Mouse (Mus musculus) megakaryocyte, embryonic 14.5 days (primary cell): ENCODE data around the gene Mtf2. TPM values are rescaled to one million over a fixed set of nuclear protein-coding genes. Genes with fewer than 3 reads are reported as not detected.
A peak's percentile ranks its signal among the peaks of the same experiment; 100 is the strongest.
"Not testable (repeated sequence)": the region's sequence is repeated elsewhere in the genome, so short reads cannot be mapped to it uniquely, and the experiment has no call there.

Source experiments
- H3K27me3 ChIP-seq: replicated peaks from 2 replicates; pipeline ENCODE3; 2012; ENCODE audit warnings: inconsistent platforms
- H3K36me3 ChIP-seq: replicated peaks from 2 replicates; pipeline ENCODE3; 2012; ENCODE audit warnings: low read length, inconsistent platforms, mixed read lengths
- H3K4me1 ChIP-seq: 2 replicates; pipeline ENCODE4 v1.6.1; 2012; ENCODE audit warnings: inconsistent platforms
- H3K4me3 ChIP-seq: replicated peaks from 2 replicates; pipeline ENCODE3; 2012; ENCODE audit warnings: moderate library complexity, mild to moderate bottlenecking, inconsistent platforms
- H3K9me3 ChIP-seq: 2 replicates; pipeline ENCODE4 v1.6.1; 2012; ENCODE audit warnings: inconsistent platforms
- FLI1 ChIP-seq: IDR thresholded peaks from 2 replicates; pipeline ENCODE4 v1.6.1; 2012; ENCODE audit warnings: low read length, inconsistent platforms, mixed read lengths
- GATA1 ChIP-seq: IDR thresholded peaks from 3 replicates; pipeline ENCODE4 v1.6.1; 2012; ENCODE audit warnings: mixed read lengths, low read length, inconsistent platforms, borderline replicate concordance
- polyA plus RNA-seq: library from polyadenylated mRNA; stranded (reverse); fragments of >175 nt; gene quantifications from 2 replicates; pipeline ENCODE4 v1.2.3, GENCODE M21; 2012; ENCODE audit warnings: low replicate concordance; ENCODE audit not compliant: insufficient read depth

Gene Mtf2
- polyA plus RNA-seq, 1 experiment, result 5.8 TPM

- no peaks in the 10 kb centered on the region for H3K27me3 ChIP-seq
- no peaks in the 10 kb centered on the region for H3K9me3 ChIP-seq
- H3K36me3 ChIP-seq, result peaks cover 72% of the 10 kb centered on the region
- H3K4me1 ChIP-seq, result peaks cover 62% of the 10 kb centered on the region
- TF ChIP-seq FLI1, result no peak
- H3K4me3 ChIP-seq, result no peak overlapping the region
Measured at GRCm38 (mm10) chr5:108076833-108077540, 11.5 kb downstream of the Mtf2 start.

DNA sequence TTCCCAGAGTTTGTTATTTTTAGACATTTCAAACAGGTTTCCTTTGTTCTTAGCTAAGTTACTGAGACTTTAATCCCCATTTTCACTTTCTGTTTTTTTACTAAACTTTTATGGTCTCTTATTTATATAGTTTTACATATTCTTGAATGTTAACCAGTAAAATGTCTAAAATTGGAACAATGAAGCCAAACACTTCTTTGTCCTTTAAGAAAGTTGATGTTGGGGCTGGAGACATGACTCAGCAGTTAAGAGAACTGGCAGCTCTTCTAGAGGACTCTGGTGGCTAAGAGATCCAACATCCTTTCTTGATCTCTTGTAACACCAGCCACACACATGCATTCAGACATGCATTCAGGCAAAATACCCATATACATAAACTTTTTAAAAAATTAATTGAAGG is 14.1 kb downstream of the Mtf2 start:
- H3K27me3 ChIP-seq, result no peaks in the 10 kb centered on the region
- no peaks in the 10 kb centered on the region for H3K9me3 ChIP-seq
- H3K4me3 ChIP-seq, result peak overlapping the region; percentile 5
- peaks cover 51% of the 10 kb centered on the region for H3K4me1 ChIP-seq
- H3K36me3 ChIP-seq, result peaks cover 65% of the 10 kb centered on the region
- no peak for TF ChIP-seq GATA1
- TF ChIP-seq FLI1, result no peak

DNA sequence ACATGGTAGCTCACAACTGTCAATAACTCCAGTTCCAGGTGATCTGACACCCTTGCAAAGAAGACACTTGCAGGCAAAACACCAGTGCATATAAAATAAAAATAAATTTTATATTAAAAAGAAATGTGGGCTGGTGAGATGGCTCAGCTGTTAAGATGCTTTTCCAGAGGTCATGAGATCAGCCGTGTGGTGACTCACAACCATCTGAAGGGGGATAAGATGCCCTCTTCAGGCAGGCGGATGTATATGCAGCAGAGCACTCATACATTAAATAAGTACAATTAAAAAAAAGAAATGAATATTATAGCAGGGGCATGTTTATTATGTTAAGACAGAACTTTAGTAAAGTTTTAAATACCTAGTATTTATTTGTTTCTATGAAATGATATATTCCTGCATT is 16.9 kb downstream of the Mtf2 start:
- Histone ChIP-seq H3K4me1 (peaks cover 30% of the 10 kb centered on the region), H3K4me3 (no peak overlapping the region), H3K36me3 (peaks cover 68% of the 10 kb centered on the region), H3K27me3 (no peaks in the 10 kb centered on the region), H3K9me3 (no peaks in the 10 kb centered on the region)
- TF ChIP-seq FLI1 (no peak), GATA1 (no peak)

DNA sequence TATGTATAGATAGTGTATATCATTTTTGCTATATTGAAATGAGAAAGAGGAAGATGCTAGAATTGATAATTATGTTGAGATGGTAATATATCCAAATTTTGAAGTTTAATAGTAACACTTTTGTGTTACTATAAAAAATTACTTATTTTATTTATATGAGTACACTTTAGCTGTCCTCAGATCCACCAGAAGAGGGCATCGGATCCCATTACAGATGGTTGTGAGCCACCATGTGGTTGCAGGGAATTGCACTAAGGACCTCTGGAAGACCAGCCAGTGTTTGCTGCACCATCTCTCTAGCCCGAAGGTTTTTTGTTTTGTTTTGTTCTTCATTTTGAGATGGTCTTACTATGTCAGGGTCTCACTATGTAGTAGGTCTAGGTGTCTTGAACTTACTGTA is 20.0 kb downstream of the Mtf2 start:
- H3K4me1 ChIP-seq, result peaks cover under 1% of the 10 kb centered on the region; the same call in 1 of the 2 replicates
- no peak for TF ChIP-seq FLI1
- no peak for TF ChIP-seq GATA1
- H3K9me3 ChIP-seq, result no peaks in the 10 kb centered on the region
- H3K36me3 ChIP-seq, result peaks cover 84% of the 10 kb centered on the region
- no peak overlapping the region for H3K4me3 ChIP-seq
- no peaks in the 10 kb centered on the region for H3K27me3 ChIP-seq

DNA sequence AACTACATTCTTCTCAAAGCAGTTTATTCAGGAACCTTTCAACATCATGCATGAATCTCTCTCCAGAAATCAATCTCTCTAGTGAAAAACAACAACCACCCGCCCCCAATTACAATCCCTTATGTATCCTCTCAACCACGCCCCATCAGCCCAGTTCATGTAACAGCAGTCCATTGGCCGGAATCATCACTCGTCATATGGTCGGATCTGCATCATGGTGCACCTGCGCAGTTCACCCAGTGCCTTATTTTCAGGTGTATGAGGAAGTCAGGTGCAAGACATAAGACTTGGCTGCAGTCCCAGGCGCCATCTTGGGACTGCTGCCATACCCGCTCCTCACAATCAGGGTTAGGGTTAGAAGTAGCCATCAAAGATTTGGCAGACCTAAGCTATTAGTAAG is 27.3 kb downstream of the Mtf2 start:
- not testable (repeated sequence) for H3K4me1 ChIP-seq, H3K27me3 ChIP-seq, H3K4me3 ChIP-seq, H3K9me3 ChIP-seq
- H3K36me3 ChIP-seq, result peaks cover 88% of the 10 kb centered on the region

GRCm38 (mm10) chr5:108097676-108098075 is 32.2 kb downstream of the Mtf2 start:
- no peak for TF ChIP-seq FLI1
- no peaks in the 10 kb centered on the region for H3K27me3 ChIP-seq
- H3K4me3 ChIP-seq, result no peak overlapping the region
- no peaks in the 10 kb centered on the region for H3K9me3 ChIP-seq
- H3K4me1 ChIP-seq, result peaks cover 16% of the 10 kb centered on the region
- peaks cover 91% of the 10 kb centered on the region for H3K36me3 ChIP-seq

DNA sequence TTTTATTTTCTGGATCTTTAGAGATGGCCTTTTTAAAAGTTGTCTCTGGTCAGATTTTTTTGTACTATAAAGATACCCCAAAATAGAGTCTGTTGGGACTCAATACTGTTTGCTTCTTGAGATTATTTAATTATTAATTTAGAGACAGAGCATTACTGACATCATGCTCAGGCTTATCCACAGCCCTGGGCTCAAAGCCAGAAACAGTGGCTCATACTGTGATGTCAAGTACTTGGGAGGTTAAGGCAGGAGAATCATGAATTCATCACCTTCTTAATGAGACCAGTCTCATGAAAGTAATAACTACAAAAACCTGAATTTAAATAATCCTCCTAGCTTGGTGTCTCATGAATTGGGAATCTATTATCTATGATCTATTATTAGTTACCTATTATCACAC is 34.7 kb downstream of the Mtf2 start:
- Histone ChIP-seq H3K36me3 (peaks cover 92% of the 10 kb centered on the region), H3K4me3 (no peak overlapping the region), H3K27me3 (no peaks in the 10 kb centered on the region), H3K4me1 (peaks cover 16% of the 10 kb centered on the region), H3K9me3 (no peaks in the 10 kb centered on the region)
- TF ChIP-seq FLI1, result no peak
- no peak for TF ChIP-seq GATA1

- H3K4me1 ChIP-seq, result peaks cover 16% of the 10 kb centered on the region
- peaks cover 92% of the 10 kb centered on the region for H3K36me3 ChIP-seq
- H3K4me3 ChIP-seq, result no peak overlapping the region
- TF ChIP-seq FLI1 (no peak), GATA1 (no peak)
- no peaks in the 10 kb centered on the region for H3K9me3 ChIP-seq
- no peaks in the 10 kb centered on the region for H3K27me3 ChIP-seq
Measured at GRCm38 (mm10) chr5:108104306-108104705, 38.8 kb downstream of the Mtf2 start.

DNA sequence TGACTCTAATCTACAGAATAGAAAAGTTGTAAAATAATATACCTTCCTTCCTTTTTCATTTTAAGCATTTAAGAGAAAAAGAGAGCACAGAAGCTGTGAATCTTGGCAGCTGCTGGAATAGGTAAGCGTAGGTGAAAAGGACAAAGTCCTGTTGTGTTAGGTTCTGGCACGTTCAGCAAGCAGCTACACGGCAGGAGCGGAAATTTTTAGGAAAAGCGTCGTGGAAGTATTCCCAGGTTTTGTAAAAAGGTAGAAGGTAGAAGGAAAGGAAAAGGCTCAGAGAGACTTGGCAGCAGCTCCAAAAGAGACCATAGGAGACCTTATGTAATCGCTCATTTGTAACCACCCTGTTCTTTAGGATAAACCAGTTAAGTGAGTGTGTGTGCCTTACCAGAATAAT is 43.9 kb downstream of the Mtf2 start:
- no peaks in the 10 kb centered on the region for H3K27me3 ChIP-seq
- no peak overlapping the region for H3K4me3 ChIP-seq
- H3K4me1 ChIP-seq, result no peaks in the 10 kb centered on the region
- TF ChIP-seq GATA1 (no peak), FLI1 (no peak)
- no peaks in the 10 kb centered on the region for H3K9me3 ChIP-seq
- peaks cover 69% of the 10 kb centered on the region for H3K36me3 ChIP-seq

DNA sequence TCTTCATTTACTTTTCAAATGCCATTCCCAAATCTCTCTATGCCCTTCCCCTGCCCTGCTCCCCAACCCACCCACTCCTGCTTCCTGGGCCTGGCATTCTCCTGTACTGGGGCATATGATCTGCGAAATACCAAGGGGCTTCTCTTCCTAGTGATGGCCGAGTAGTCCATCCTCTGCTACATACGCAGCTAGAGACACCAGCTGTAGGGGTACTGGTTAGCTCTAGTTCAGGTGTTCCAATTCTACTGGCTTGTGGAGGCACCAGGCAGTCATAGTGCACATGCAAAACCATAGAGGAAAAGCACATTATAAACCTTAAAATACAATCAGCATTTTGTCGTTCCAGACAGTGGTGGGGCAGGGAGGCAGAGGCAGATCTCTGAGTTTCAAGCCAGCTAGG is 52.2 kb downstream of the Mtf2 start:
- Histone ChIP-seq H3K4me3 (no peak overlapping the region), H3K9me3 (no peaks in the 10 kb centered on the region), H3K27me3 (no peaks in the 10 kb centered on the region), H3K4me1 (no peaks in the 10 kb centered on the region; the same call in 1 of the 2 replicates), H3K36me3 (peaks cover 43% of the 10 kb centered on the region)
- no peak for TF ChIP-seq GATA1
- no peak for TF ChIP-seq FLI1
